Mouse (Mus musculus) erythroblast, embryonic 14.5 days (primary cell): ENCODE data around the gene Grik1. TPM values are rescaled to one million over a fixed set of nuclear protein-coding genes. Genes with fewer than 3 reads are reported as not detected.

Source experiments
- H3K27me3 ChIP-seq: 2 replicates; pipeline ENCODE4 v1.6.1; 2012; ENCODE audit warnings: inconsistent platforms; ENCODE audit not compliant: control insufficient read depth
- H3K36me3 ChIP-seq: 2 replicates; pipeline ENCODE4 v1.6.1; 2012; ENCODE audit warnings: mild to moderate bottlenecking, inconsistent platforms; ENCODE audit not compliant: control insufficient read depth
- H3K4me1 ChIP-seq: 2 replicates; pipeline ENCODE4 v1.6.1; 2012; ENCODE audit warnings: inconsistent platforms; ENCODE audit not compliant: control insufficient read depth
- H3K4me3 ChIP-seq: replicated peaks from 2 replicates; pipeline ENCODE3; 2012; ENCODE audit warnings: moderate library complexity, mild to moderate bottlenecking, inconsistent platforms
- H3K9me3 ChIP-seq: 2 replicates; pipeline ENCODE4 v1.6.1; 2012; ENCODE audit warnings: low read length, inconsistent platforms, mixed read lengths; ENCODE audit not compliant: control insufficient read depth
- GATA1 ChIP-seq: IDR thresholded peaks from 2 replicates; pipeline ENCODE4 v1.6.1; 2012; ENCODE audit warnings: low read length, inconsistent platforms, mixed read lengths
- TAL1 ChIP-seq: IDR thresholded peaks from 3 replicates; pipeline ENCODE4 v1.6.1; 2012; ENCODE audit warnings: low read length, inconsistent platforms, mixed read lengths
- polyA plus RNA-seq: library from polyadenylated mRNA; stranded (reverse); fragments of >175 nt; gene quantifications from 2 replicates; pipeline ENCODE4 v1.2.3, GENCODE M21; 2012

Gene Grik1
- polyA plus RNA-seq, 1 experiment = not detected

GRCm38 (mm10) chr16:88247586-88247985 is 42.5 kb downstream of the Grik1 start:
- Histone ChIP-seq H3K27me3 (no peaks in the 10 kb centered on the region), H3K36me3 (no peaks in the 10 kb centered on the region), H3K4me3 (no peak overlapping the region), H3K4me1 (no peaks in the 10 kb centered on the region), H3K9me3 (peaks cover 4% of the 10 kb centered on the region; the same call in 1 of the 2 replicates)
- TF ChIP-seq GATA1 (no peak), TAL1 (no peak)

GRCm38 (mm10) chr16:88244658-88245057 is 45.4 kb downstream of the Grik1 start:
- no peaks in the 10 kb centered on the region for H3K36me3 ChIP-seq
- H3K4me3 ChIP-seq = no peak overlapping the region
- H3K27me3 ChIP-seq = no peaks in the 10 kb centered on the region
- TF ChIP-seq TAL1 = no peak
- no peak for TF ChIP-seq GATA1
- no peaks in the 10 kb centered on the region for H3K4me1 ChIP-seq
- H3K9me3 ChIP-seq = peaks cover 2% of the 10 kb centered on the region; the same call in 1 of the 2 replicates

- TF ChIP-seq GATA1 (no peak), TAL1 (no peak)
- Histone ChIP-seq H3K4me3 (no peak overlapping the region), H3K36me3 (no peaks in the 10 kb centered on the region), H3K9me3 (peaks cover 6% of the 10 kb centered on the region), H3K27me3 (no peaks in the 10 kb centered on the region), H3K4me1 (no peaks in the 10 kb centered on the region)
Measured at GRCm38 (mm10) chr16:88225616-88226015, 64.4 kb downstream of the Grik1 start.

- TF ChIP-seq TAL1 = no peak
- no peak for TF ChIP-seq GATA1
- H3K9me3 ChIP-seq = peaks cover 6% of the 10 kb centered on the region
- no peaks in the 10 kb centered on the region for H3K36me3 ChIP-seq
- no peaks in the 10 kb centered on the region for H3K4me1 ChIP-seq
- H3K27me3 ChIP-seq = no peaks in the 10 kb centered on the region
- H3K4me3 ChIP-seq = no peak overlapping the region
Measured at GRCm38 (mm10) chr16:88221932-88222331, 68.1 kb downstream of the Grik1 start.

GRCm38 (mm10) chr16:88212531-88212930 is 77.5 kb downstream of the Grik1 start:
- TF ChIP-seq GATA1 = no peak
- no peak for TF ChIP-seq TAL1
- H3K9me3 ChIP-seq = peaks cover 2% of the 10 kb centered on the region; the same call in 1 of the 2 replicates
- H3K4me1 ChIP-seq = no peaks in the 10 kb centered on the region
- no peak overlapping the region for H3K4me3 ChIP-seq
- no peaks in the 10 kb centered on the region for H3K36me3 ChIP-seq
- H3K27me3 ChIP-seq = no peaks in the 10 kb centered on the region

- Histone ChIP-seq H3K4me1 (no peaks in the 10 kb centered on the region), H3K4me3 (no peak overlapping the region), H3K27me3 (no peaks in the 10 kb centered on the region), H3K36me3 (no peaks in the 10 kb centered on the region), H3K9me3 (peaks cover 2% of the 10 kb centered on the region; the same call in 1 of the 2 replicates)
- TF ChIP-seq GATA1 = no peak
- TF ChIP-seq TAL1 = no peak
Measured at GRCm38 (mm10) chr16:88211852-88212251, 78.2 kb downstream of the Grik1 start.

GRCm38 (mm10) chr16:88204400-88204799 is 85.7 kb downstream of the Grik1 start:
- no peaks in the 10 kb centered on the region for H3K4me1 ChIP-seq
- H3K4me3 ChIP-seq = no peak overlapping the region
- H3K9me3 ChIP-seq = no peaks in the 10 kb centered on the region; the same call in 1 of the 2 replicates
- no peaks in the 10 kb centered on the region for H3K27me3 ChIP-seq
- TF ChIP-seq GATA1 (no peak), TAL1 (no peak)
- H3K36me3 ChIP-seq = no peaks in the 10 kb centered on the region

- TF ChIP-seq TAL1 = no peak
- TF ChIP-seq GATA1 = no peak
Measured at GRCm38 (mm10) chr16:88203985-88204384, 86.1 kb downstream of the Grik1 start.

GRCm38 (mm10) chr16:88187433-88188037 is 102.5 kb downstream of the Grik1 start:
- Histone ChIP-seq H3K27me3 (no peaks in the 10 kb centered on the region), H3K4me1 (no peaks in the 10 kb centered on the region), H3K36me3 (no peaks in the 10 kb centered on the region), H3K4me3 (no peak overlapping the region), H3K9me3 (peaks cover 8% of the 10 kb centered on the region)
- no peak for TF ChIP-seq GATA1
- no peak for TF ChIP-seq TAL1

More at GRCm38 (mm10) chr16:88203985-88204384, 86.1 kb downstream of the Grik1 start:
- Histone ChIP-seq H3K36me3 (no peaks in the 10 kb centered on the region), H3K4me1 (no peaks in the 10 kb centered on the region), H3K27me3 (no peaks in the 10 kb centered on the region), H3K9me3 (no peaks in the 10 kb centered on the region; the same call in 1 of the 2 replicates), H3K4me3 (no peak overlapping the region)

GRCm38 (mm10) chr16:88178813-88179212 is 111.3 kb downstream of the Grik1 start:
- H3K36me3 ChIP-seq = no peaks in the 10 kb centered on the region
- TF ChIP-seq GATA1 (no peak), TAL1 (no peak)

More at GRCm38 (mm10) chr16:88178813-88179212, 111.3 kb downstream of the Grik1 start:
- Histone ChIP-seq H3K4me1 (no peaks in the 10 kb centered on the region), H3K27me3 (no peaks in the 10 kb centered on the region), H3K9me3 (0 out of 2 replicates have a peak, but pooled peaks cover 5% of the 10 kb centered on the region), H3K4me3 (no peak overlapping the region)
